Mouse (Mus musculus) adrenal gland, adult 8-10 months (tissue): ENCODE results near the gene Dock11. TPM values are rescaled to one million over a fixed set of nuclear protein-coding genes. Genes with fewer than 3 reads are reported as not detected.

Experiments
- DNase-seq: peaks from one replicate; pipeline ENCODE4 v3.0.0; 2022
- total RNA-seq, 4 experiments: library from RNA; stranded (reverse); gene quantifications; 2 replicates each; pipeline ENCODE4 v1.2.4; 2022

The Dock11 gene
- total RNA-seq: 10 to 100 TPM in 1 of 4 experiments, 1 to 10 TPM in 3; 5.7 to 12.1 (median 7.7) TPM

GRCm38 (mm10) chrX:35888087-35888895 is at the start of gene Dock11:
Dock11 (plus strand) TSS chrX:35888832.
- peak; percentile 29 for DNase-seq

GRCm38 (mm10) chrX:35879703-35880102 is 8.9 kb upstream of the Dock11 start:
- DNase-seq: no peak

- DNase-seq: no peak
Observed at GRCm38 (mm10) chrX:35888945-35889799, 540 bp downstream of the Dock11 start.

- DNase-seq: no peak
Observed at GRCm38 (mm10) chrX:35889800-35890106, 1.1 kb downstream of the Dock11 start.

- DNase-seq: no peak
Observed at GRCm38 (mm10) chrX:35891534-35892125, 3.0 kb downstream of the Dock11 start.

GRCm38 (mm10) chrX:35892377-35892776 is 3.7 kb downstream of the Dock11 start:
- no peak for DNase-seq

GRCm38 (mm10) chrX:35897648-35898500 is 9.2 kb downstream of the Dock11 start:
- no peak for DNase-seq

GRCm38 (mm10) chrX:35898501-35898766 is 9.8 kb downstream of the Dock11 start:
- no peak for DNase-seq

- DNase-seq: no peak
Observed at GRCm38 (mm10) chrX:35904352-35904751, 15.7 kb downstream of the Dock11 start.

- DNase-seq: no peak
Observed at GRCm38 (mm10) chrX:35906696-35907330, 18.2 kb downstream of the Dock11 start.

GRCm38 (mm10) chrX:35919558-35919957 is 30.9 kb downstream of the Dock11 start:
- no peak for DNase-seq

- DNase-seq: no peak
Observed at GRCm38 (mm10) chrX:35920096-35920607, 31.5 kb downstream of the Dock11 start.

- DNase-seq: no peak
Observed at GRCm38 (mm10) chrX:35921922-35922321, 33.3 kb downstream of the Dock11 start.

- no peak for DNase-seq
Observed at GRCm38 (mm10) chrX:35924705-35925264, 36.2 kb downstream of the Dock11 start.

- DNase-seq: no peak
Observed at GRCm38 (mm10) chrX:35930094-35930933, 41.7 kb downstream of the Dock11 start.

- DNase-seq: no peak
Observed at GRCm38 (mm10) chrX:35930934-35931406, 42.3 kb downstream of the Dock11 start.

- DNase-seq: no peak
Observed at GRCm38 (mm10) chrX:35931945-35932344, 43.3 kb downstream of the Dock11 start.

- DNase-seq: no peak
Observed at GRCm38 (mm10) chrX:35932952-35933351, 44.3 kb downstream of the Dock11 start.

- no peak for DNase-seq
Observed at GRCm38 (mm10) chrX:35938112-35938511, 49.5 kb downstream of the Dock11 start.

- DNase-seq: no peak
Observed at GRCm38 (mm10) chrX:35946394-35946793, 57.8 kb downstream of the Dock11 start.
